Mouse (Mus musculus) gastrocnemius, adult 2 months (tissue): ENCODE data around the gene Padi1. TPM values are rescaled to one million over a fixed set of nuclear protein-coding genes. Genes with fewer than 3 reads are reported as not detected.

ENCODE experiments used
- DNase-seq: peaks from one replicate; pipeline ENCODE4 v3.0.0; 2022
- H3K27ac ChIP-seq: fragments of 200-600 bp; 2 replicates; pipeline ENCODE4 v1.8.1; 2022; ENCODE audit warnings: mild to moderate bottlenecking
- H3K4me3 ChIP-seq: fragments of 200-600 bp; 2 replicates; pipeline ENCODE4 v1.8.1; 2022; ENCODE audit warnings: mild to moderate bottlenecking, moderate library complexity
- CTCF ChIP-seq: fragments of 200-600 bp; IDR thresholded peaks from 2 replicates; pipeline ENCODE4 v1.8.1; 2022; ENCODE audit warnings: antibody characterized with exemption, mild to moderate bottlenecking, moderate library complexity
- intact Hi-C: fragments of 180-260 bp; cut with DNase I; formaldehyde crosslinking; loops from one replicate; pipeline ENCODE4 v1.15.1; 2025
- long read RNA-seq, 2 experiments: library from polyadenylated mRNA; stranded (forward); transcript quantifications; one replicate each; pipeline ENCODE4 v2.0.0; 2021
- total RNA-seq, 2 experiments: library from RNA; stranded (reverse); gene quantifications; 2 replicates each; pipeline ENCODE4 v1.2.3; 2021

Padi1 gene
- under 1 TPM in 1 of 2 experiments, not detected in 1; 0.22 TPM for total RNA-seq
- long read RNA-seq, experiment 1 = 0 reads
- long read RNA-seq, experiment 2 = 0 reads

GRCm38 (mm10) chr4:140845666-140846065 is at the start of gene Padi1:
TSS of gene Padi1 (minus strand) at chr4:140845778.
- no peak for DNase-seq

GRCm38 (mm10) chr4:140892163-140892530 is 46.6 kb upstream of the Padi1 start:
- intact Hi-C loops = no loop called here
- TF ChIP-seq CTCF = no peak

More at GRCm38 (mm10) chr4:140845666-140846065, at the start of gene Padi1:
- Histone ChIP-seq H3K4me3 (no peak within 1 kb of the TSS), H3K27ac (no peak within 1 kb of the TSS)
- TF ChIP-seq CTCF = no peak
- intact Hi-C loops = no loop called here

GRCm38 (mm10) chr4:140891525-140892162 is 46.1 kb upstream of the Padi1 start:
- TF ChIP-seq CTCF = no peak
- Histone ChIP-seq H3K4me3 (no peak overlapping the region), H3K27ac (no peak overlapping the region)
- peak; percentile 13 for DNase-seq
- intact Hi-C loops = no loop called here

More at GRCm38 (mm10) chr4:140892163-140892530, 46.6 kb upstream of the Padi1 start:
- no peak for DNase-seq
- Histone ChIP-seq H3K27ac (no peak overlapping the region), H3K4me3 (no peak overlapping the region)

- Histone ChIP-seq H3K4me3 (no peak overlapping the region), H3K27ac (no peak overlapping the region)
- DNase-seq = peak; percentile 55
- intact Hi-C loops = loop anchor here (5.0 kb wide), 1 partner anchor 47 kb away; no protein-coding TSS in a partner anchor
- TF ChIP-seq CTCF = no peak
These were observed 38.3 kb upstream of the Padi1 start for GRCm38 (mm10) chr4:140883852-140884251.

- TF ChIP-seq CTCF = no peak
- no peak overlapping the region for H3K4me3 ChIP-seq
- intact Hi-C loops = loop anchor here (5.0 kb wide), 1 partner anchor 46 kb away; no protein-coding TSS in a partner anchor
- no peak for DNase-seq
- H3K27ac ChIP-seq = no peak overlapping the region
These were observed 37.4 kb upstream of the Padi1 start for GRCm38 (mm10) chr4:140882981-140883380.

GRCm38 (mm10) chr4:140882365-140882764 is 36.8 kb upstream of the Padi1 start:
- intact Hi-C loops = loop anchor here (5.0 kb wide), 1 partner anchor 45 kb away; no protein-coding TSS in a partner anchor
- TF ChIP-seq CTCF = peak; percentile 46
- DNase-seq = peak; percentile 14
- no peak overlapping the region for H3K27ac ChIP-seq
- H3K4me3 ChIP-seq = no peak overlapping the region

- peak; percentile 14 for DNase-seq
- H3K4me3 ChIP-seq = no peak overlapping the region
- no peak overlapping the region for H3K27ac ChIP-seq
- intact Hi-C loops = loop anchor here (5.0 kb wide), 1 partner anchor 44 kb away; no protein-coding TSS in a partner anchor
- TF ChIP-seq CTCF = no peak
These were observed 36.2 kb upstream of the Padi1 start for GRCm38 (mm10) chr4:140881771-140882170.

- no peak for TF ChIP-seq CTCF
- H3K27ac ChIP-seq = no peak overlapping the region
- no peak overlapping the region for H3K4me3 ChIP-seq
- intact Hi-C loops = loop anchor here (5.0 kb wide), 1 partner anchor 44 kb away; no protein-coding TSS in a partner anchor
- DNase-seq = peak; percentile 14
These were observed 35.6 kb upstream of the Padi1 start for GRCm38 (mm10) chr4:140881026-140881670.

GRCm38 (mm10) chr4:140880207-140880606 is 34.6 kb upstream of the Padi1 start:
- Histone ChIP-seq H3K27ac (0 out of 2 replicates have a peak overlapping the region, but pooled peaks have one; percentile 16), H3K4me3 (no peak overlapping the region)
- no peak for TF ChIP-seq CTCF
- intact Hi-C loops = loop anchor here (5.0 kb wide), 1 partner anchor 43 kb away; no protein-coding TSS in a partner anchor
- no peak for DNase-seq

GRCm38 (mm10) chr4:140879739-140880138 is 34.2 kb upstream of the Padi1 start:
- DNase-seq = peak; percentile 91

GRCm38 (mm10) chr4:140879116-140879515 is 33.5 kb upstream of the Padi1 start:
- H3K4me3 ChIP-seq = no peak overlapping the region
- no peak for TF ChIP-seq CTCF
- no peak for DNase-seq
- H3K27ac ChIP-seq = no peak overlapping the region
- intact Hi-C loops = no loop called here

More at GRCm38 (mm10) chr4:140879739-140880138, 34.2 kb upstream of the Padi1 start:
- peak overlapping the region; percentile 66 for H3K27ac ChIP-seq
- intact Hi-C loops = loop anchor here (5.0 kb wide), 1 partner anchor 42 kb away; no protein-coding TSS in a partner anchor
- TF ChIP-seq CTCF = no peak
- H3K4me3 ChIP-seq = no peak overlapping the region

- Histone ChIP-seq H3K4me3 (no peak overlapping the region), H3K27ac (no peak overlapping the region)
- TF ChIP-seq CTCF = no peak
- intact Hi-C loops = no loop called here
- no peak for DNase-seq
These were observed 33.1 kb upstream of the Padi1 start for GRCm38 (mm10) chr4:140878655-140879054.

- DNase-seq = no peak
These were observed 31.9 kb upstream of the Padi1 start for GRCm38 (mm10) chr4:140877441-140877840.

More at GRCm38 (mm10) chr4:140877441-140877840, 31.9 kb upstream of the Padi1 start:
- intact Hi-C loops = no loop called here
- no peak for TF ChIP-seq CTCF
- no peak overlapping the region for H3K4me3 ChIP-seq
- no peak overlapping the region for H3K27ac ChIP-seq
